Mouse (Mus musculus): ENCODE measurements around the gene P2rx3. TPM values are rescaled to one million over a fixed set of nuclear protein-coding genes. Genes with fewer than 3 reads are reported as not detected.

The P2rx3 gene
- total RNA-seq (2014; fragmentation: Nextera tagmentation): 0.39 and 0.60 TPM in 2 replicates
- 0.05 and 0.06 TPM in 2 replicates for total RNA-seq (2017)
- not detected in 2 replicates for polyA plus RNA-seq (2012)

- H3K27me3 ChIP-seq (ENCODE audit: insufficient read depth, low read length): peaks cover 28% of the 10 kb centered on the region
- H3K36me3 ChIP-seq (replicated peaks): peaks cover 39% of the 10 kb centered on the region
- DNase-seq (ENCODE audit: low spot score): peak; percentile 89
- ATAC-seq (ENCODE audit: extremely low read depth, insufficient number of reproducible peaks, low FRiP score, poor library complexity, severe bottlenecking): peak; percentile 88
- H3K4me3 ChIP-seq (ENCODE audit: low read depth, low read length): peak within 1 kb of the TSS; percentile 90
- 0 out of 2 replicates have a peak, but pooled peaks have one; percentile 56 for TF ChIP-seq POLR2AphosphoS5 (IDR thresholded peaks at IDR 0.05; ENCODE audit: insufficient replicate concordance, low read depth, low read length)
- TF ChIP-seq GATA1 (IDR thresholded peaks at IDR 0.05; ENCODE audit: borderline replicate concordance, low read length): no peak
- H3K4me1 ChIP-seq (ENCODE audit: insufficient read depth, low read depth, low read length): peaks cover 52% of the 10 kb centered on the region
- H3K9me3 ChIP-seq (replicated peaks): no peaks in the 10 kb centered on the region
Measured at GRCm38 (mm10) chr2:85037047-85038026, at the start of gene P2rx3, which contains the start of gene Ssrp1. Gene P2rx3, minus strand, starts transcription at chr2:85037462. Gene Ssrp1, plus strand, starts transcription at chr2:85037234.

- H3K4me1 ChIP-seq (ENCODE audit: insufficient read depth, low read depth, low read length): no peaks in the 10 kb centered on the region
- no peak overlapping the region for H3K4me3 ChIP-seq (ENCODE audit: low read depth, low read length)
- no peak for ATAC-seq (ENCODE audit: extremely low read depth, insufficient number of reproducible peaks, low FRiP score, poor library complexity, severe bottlenecking)
- no peaks in the 10 kb centered on the region for H3K36me3 ChIP-seq (replicated peaks)
- peaks cover 7% of the 10 kb centered on the region; the same call in 1 of the 2 replicates for H3K27me3 ChIP-seq (ENCODE audit: insufficient read depth, low read length)
- no peaks in the 10 kb centered on the region for H3K9me3 ChIP-seq (replicated peaks)
- DNase-seq (ENCODE audit: low spot score): no peak
- TF ChIP-seq GATA2 (IDR thresholded peaks at IDR 0.05; ENCODE audit: borderline replicate concordance, low read depth, low read length): no peak
- no peak for TF ChIP-seq TAL1 (conservative IDR thresholded peaks at IDR 0.05; ENCODE audit: low read depth, low read length)
- TF ChIP-seq GATA1 (IDR thresholded peaks at IDR 0.05; ENCODE audit: borderline replicate concordance, low read length): no peak
- no peak for TF ChIP-seq CTCF (IDR thresholded peaks at IDR 0.05; ENCODE audit: low read depth, low read length)
- TF ChIP-seq POLR2AphosphoS5 (IDR thresholded peaks at IDR 0.05; ENCODE audit: insufficient replicate concordance, low read depth, low read length): no peak
Measured at GRCm38 (mm10) chr2:85073751-85074150, 36.5 kb upstream of the P2rx3 start.

- Histone ChIP-seq H3K4me1 (ENCODE audit: insufficient read depth, low read depth, low read length) (no peaks in the 10 kb centered on the region), H3K36me3 (replicated peaks) (no peaks in the 10 kb centered on the region), H3K9me3 (replicated peaks) (no peaks in the 10 kb centered on the region), H3K27me3 (ENCODE audit: insufficient read depth, low read length) (peaks cover 17% of the 10 kb centered on the region), H3K4me3 (ENCODE audit: low read depth, low read length) (no peak overlapping the region)
- no peak for TF ChIP-seq CTCF (IDR thresholded peaks at IDR 0.05; ENCODE audit: low read depth, low read length)
- TF ChIP-seq GATA1 (IDR thresholded peaks at IDR 0.05; ENCODE audit: borderline replicate concordance, low read length): no peak
- TF ChIP-seq GATA2 (IDR thresholded peaks at IDR 0.05; ENCODE audit: borderline replicate concordance, low read depth, low read length): no peak
- DNase-seq (ENCODE audit: low spot score) (no peak), ATAC-seq (ENCODE audit: extremely low read depth, insufficient number of reproducible peaks, low FRiP score, poor library complexity, severe bottlenecking) (no peak)
Measured at GRCm38 (mm10) chr2:85071921-85072320, 34.7 kb upstream of the P2rx3 start.

GRCm38 (mm10) chr2:85070086-85070485 is 32.8 kb upstream of the P2rx3 start:
- H3K9me3 ChIP-seq (replicated peaks): no peaks in the 10 kb centered on the region
- no peak overlapping the region for H3K4me3 ChIP-seq (ENCODE audit: low read depth, low read length)
- ATAC-seq (ENCODE audit: extremely low read depth, insufficient number of reproducible peaks, low FRiP score, poor library complexity, severe bottlenecking) (no peak), DNase-seq (ENCODE audit: low spot score) (no peak)
- no peaks in the 10 kb centered on the region for H3K36me3 ChIP-seq (replicated peaks)
- TF ChIP-seq TAL1 (conservative IDR thresholded peaks at IDR 0.05; ENCODE audit: low read depth, low read length): no peak
- TF ChIP-seq GATA2 (IDR thresholded peaks at IDR 0.05; ENCODE audit: borderline replicate concordance, low read depth, low read length): no peak
- no peak for TF ChIP-seq CTCF (IDR thresholded peaks at IDR 0.05; ENCODE audit: low read depth, low read length)
- no peak for TF ChIP-seq GATA1 (IDR thresholded peaks at IDR 0.05; ENCODE audit: borderline replicate concordance, low read length)
- no peak for TF ChIP-seq POLR2AphosphoS5 (IDR thresholded peaks at IDR 0.05; ENCODE audit: insufficient replicate concordance, low read depth, low read length)
- peaks cover 19% of the 10 kb centered on the region for H3K27me3 ChIP-seq (ENCODE audit: insufficient read depth, low read length)
- H3K4me1 ChIP-seq (ENCODE audit: insufficient read depth, low read depth, low read length): no peaks in the 10 kb centered on the region

- H3K4me3 ChIP-seq (ENCODE audit: low read depth, low read length): no peak overlapping the region
- H3K27me3 ChIP-seq (ENCODE audit: insufficient read depth, low read length): peaks cover 19% of the 10 kb centered on the region
- DNase-seq (ENCODE audit: low spot score) (no peak), ATAC-seq (ENCODE audit: extremely low read depth, insufficient number of reproducible peaks, low FRiP score, poor library complexity, severe bottlenecking) (no peak)
- H3K9me3 ChIP-seq (replicated peaks): no peaks in the 10 kb centered on the region
- H3K4me1 ChIP-seq (ENCODE audit: insufficient read depth, low read depth, low read length): no peaks in the 10 kb centered on the region
- no peak for TF ChIP-seq TAL1 (conservative IDR thresholded peaks at IDR 0.05; ENCODE audit: low read depth, low read length)
- no peaks in the 10 kb centered on the region for H3K36me3 ChIP-seq (replicated peaks)
Measured at GRCm38 (mm10) chr2:85068626-85069025, 31.4 kb upstream of the P2rx3 start.

GRCm38 (mm10) chr2:85067903-85068625 is 30.8 kb upstream of the P2rx3 start:
- no peaks in the 10 kb centered on the region for H3K4me1 ChIP-seq (ENCODE audit: insufficient read depth, low read depth, low read length)
- no peak for TF ChIP-seq GATA1 (IDR thresholded peaks at IDR 0.05; ENCODE audit: borderline replicate concordance, low read length)
- TF ChIP-seq TAL1 (conservative IDR thresholded peaks at IDR 0.05; ENCODE audit: low read depth, low read length): no peak
- no peak for TF ChIP-seq GATA2 (IDR thresholded peaks at IDR 0.05; ENCODE audit: borderline replicate concordance, low read depth, low read length)
- ATAC-seq (ENCODE audit: extremely low read depth, insufficient number of reproducible peaks, low FRiP score, poor library complexity, severe bottlenecking) (no peak), DNase-seq (ENCODE audit: low spot score) (no peak)
- no peaks in the 10 kb centered on the region for H3K36me3 ChIP-seq (replicated peaks)
- H3K27me3 ChIP-seq (ENCODE audit: insufficient read depth, low read length): peaks cover 19% of the 10 kb centered on the region
- no peak overlapping the region for H3K4me3 ChIP-seq (ENCODE audit: low read depth, low read length)
- no peaks in the 10 kb centered on the region for H3K9me3 ChIP-seq (replicated peaks)
